19 mouse cellular contexts compared by ENCODE assay signal in the genomic region with DNA sequence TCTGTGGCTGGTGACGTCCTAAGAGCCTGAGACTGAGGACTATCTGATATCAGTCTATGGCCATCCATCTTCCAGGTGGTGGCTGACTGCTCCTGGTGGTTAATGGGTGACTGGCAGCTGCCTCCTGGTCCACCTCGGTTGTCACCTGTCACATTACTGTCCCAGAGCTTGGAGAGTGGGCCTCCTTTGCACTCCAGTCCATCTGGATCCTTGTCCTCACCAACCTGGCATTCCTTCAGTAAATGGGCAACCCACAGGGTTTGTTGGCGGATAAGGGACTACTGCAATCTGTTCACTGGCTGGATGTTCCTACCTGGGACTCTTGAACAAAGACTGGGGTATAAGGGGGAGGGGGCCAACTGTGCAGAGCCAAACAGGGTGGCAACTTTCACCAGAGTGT.
DNase-seq lines count a peak whose midpoint lies in the region; ATAC-seq and TF ChIP-seq lines count a peak whose summit lies in the region.
"Had no signal": no experiment of that assay in that cellular context is flagged by ENCODE, and none has a peak within 500 bp of the region (broad histone marks: within the 10 kb centered on the region; RNA-seq: fewer than 3 reads in every experiment).

No protein-coding gene starts in this region.

- TF ChIP-seq EP300 in liver, postnatal 0 days (IDR thresholded peaks at IDR 0.05; ENCODE audit: low read depth), result no peak
- no peak for TF ChIP-seq EP300 in heart, adult 2 months (IDR thresholded peaks at IDR 0.05; ENCODE audit: insufficient read depth, low read depth, low read length)

- H3K27me3 ChIP-seq in liver, postnatal 0 days (ENCODE audit: insufficient read depth, low read length), result no peaks in the 10 kb centered on the region
- H3K27me3 ChIP-seq in heart, adult 2 months (ENCODE audit: control insufficient read depth, insufficient read depth, low read length), result no peaks in the 10 kb centered on the region
- no peaks in the 10 kb centered on the region for H3K27me3 ChIP-seq in midbrain, embryonic 16.5 days (ENCODE audit: control insufficient read depth, insufficient read depth, low read depth, low read length)
- H3K27me3 ChIP-seq: forebrain, embryonic 13.5 days; heart, embryonic 15.5 days; hindbrain, embryonic 15.5 days had no signal

- H3K4me1 ChIP-seq in liver, postnatal 0 days (ENCODE audit: insufficient read depth), result no peaks in the 10 kb centered on the region
- peaks cover 15% of the 10 kb centered on the region; the same call in 1 of the 2 replicates for H3K4me1 ChIP-seq in heart, adult 2 months (ENCODE audit: control insufficient read depth, insufficient read depth, low read length)
- no peaks in the 10 kb centered on the region for H3K4me1 ChIP-seq in midbrain, embryonic 16.5 days (ENCODE audit: control insufficient read depth, insufficient read depth, low read length)

- H3K4me2 ChIP-seq in liver, postnatal 0 days (ENCODE audit: low read depth, low read length), result no peak overlapping the region
- no peak overlapping the region for H3K4me2 ChIP-seq in midbrain, embryonic 16.5 days (ENCODE audit: low read length)
- H3K4me2 ChIP-seq: forebrain, embryonic 13.5 days; heart, embryonic 11.5 days; heart, embryonic 15.5 days; hindbrain, embryonic 15.5 days had no signal

- 86% methylated on average over 3 of the region's 3 CpGs for WGBS in liver, postnatal 0 days (ENCODE audit: insufficient replicate concordance)
- WGBS in heart, adult 2 months, result 98% methylated on average over 3 of the region's 3 CpGs
- WGBS in midbrain, embryonic 16.5 days, result 94% methylated on average over 3 of the region's 3 CpGs

- TF ChIP-seq POLR2A in heart, adult 2 months (IDR thresholded peaks at IDR 0.05; ENCODE audit: insufficient read depth, low read depth, low read length), result no peak

- intact Hi-C loops in gastrocnemius, adult 2 months (cut with DNase I), result loop anchor here (5.0 kb wide), 1 partner anchor 67 kb away; no protein-coding TSS in a partner anchor
- intact Hi-C loops in heart, adult 2 months (cut with DNase I), result no loop called here

- DNase-seq in gastrocnemius, adult 2 months, result peak; percentile 6
- DNase-seq in gastrocnemius, postnatal 4 days (ENCODE audit: low spot score in 2 of 2), result no peak
- peak; percentile 87 for DNase-seq in cerebellum, adult 11 months
- peak; percentile 89 for DNase-seq in cerebellum, adult 8-10 months
- DNase-seq in cerebellum, postnatal 14 days, result peak; percentile 83 to 91
- DNase-seq in liver, postnatal 0 days, result no peak
- no peak for DNase-seq in heart, adult 2 months
- DNase-seq: adrenal gland, postnatal 10 days; forebrain, postnatal 0 days; gastrocnemius, postnatal 36 days; heart, adult 18-20 months; heart, postnatal 14 days; kidney, adult 11 months; kidney, adult 9 months had no signal

- H3K79me2 ChIP-seq in heart, adult 2 months (replicated peaks; ENCODE audit: control insufficient read depth, insufficient read depth, low read length), result no peaks in the 10 kb centered on the region

- no peak overlapping the region for H3K9ac ChIP-seq in liver, postnatal 0 days (replicated peaks)
- no peak overlapping the region for H3K9ac ChIP-seq in heart, adult 2 months (ENCODE audit: low read depth, low read length)
- no peak overlapping the region for H3K9ac ChIP-seq in midbrain, embryonic 16.5 days (ENCODE audit: low read depth, low read length)
- H3K9ac ChIP-seq: forebrain, embryonic 13.5 days; forebrain, postnatal 0 days; heart, embryonic 15.5 days; hindbrain, embryonic 15.5 days had no signal

- no peak for TF ChIP-seq CTCF in gastrocnemius, adult 2 months (IDR thresholded peaks at IDR 0.05)
- no peak for TF ChIP-seq CTCF in liver, postnatal 0 days (IDR thresholded peaks at IDR 0.05; ENCODE audit: low read depth)
- TF ChIP-seq CTCF in heart, adult 2 months (IDR thresholded peaks at IDR 0.05), result no peak

- ATAC-seq in liver, postnatal 0 days, result no peak
- ATAC-seq in midbrain, embryonic 16.5 days, result no peak
- ATAC-seq: forebrain, embryonic 13.5 days; forebrain, postnatal 0 days had no signal

- H3K4me3 ChIP-seq in gastrocnemius, adult 2 months, result no peak overlapping the region
- no peak overlapping the region for H3K4me3 ChIP-seq in liver, postnatal 0 days (ENCODE audit: low read depth, low read length)
- no peak overlapping the region for H3K4me3 ChIP-seq in heart, adult 2 months
- no peak overlapping the region for H3K4me3 ChIP-seq in midbrain, embryonic 16.5 days (ENCODE audit: low read depth, low read length)
- H3K4me3 ChIP-seq: forebrain, embryonic 13.5 days; heart, embryonic 15.5 days; hindbrain, embryonic 15.5 days had no signal

- no peaks in the 10 kb centered on the region for H3K9me3 ChIP-seq in liver, postnatal 0 days (ENCODE audit: low read length)
- no peaks in the 10 kb centered on the region for H3K9me3 ChIP-seq in midbrain, embryonic 16.5 days (replicated peaks; ENCODE audit: control insufficient read depth, low read length, poor library complexity, severe bottlenecking)
- H3K9me3 ChIP-seq: forebrain, embryonic 13.5 days; heart, embryonic 15.5 days; hindbrain, embryonic 15.5 days had no signal

- H3K27ac ChIP-seq in gastrocnemius, adult 2 months, result no peak overlapping the region
- H3K27ac ChIP-seq in liver, postnatal 0 days (ENCODE audit: low read depth), result no peak overlapping the region
- no peak overlapping the region for H3K27ac ChIP-seq in heart, adult 2 months
- no peak overlapping the region for H3K27ac ChIP-seq in midbrain, embryonic 16.5 days (ENCODE audit: low read length)
- H3K27ac ChIP-seq: forebrain, embryonic 13.5 days; heart, embryonic 15.5 days; hindbrain, embryonic 15.5 days had no signal

- no peaks in the 10 kb centered on the region; the same call in 1 of the 2 replicates for H3K36me3 ChIP-seq in liver, postnatal 0 days (replicated peaks; ENCODE audit: insufficient read depth, low read length)
- peaks cover 11% of the 10 kb centered on the region; the same call in 1 of the 2 replicates for H3K36me3 ChIP-seq in heart, adult 2 months (ENCODE audit: control insufficient read depth, insufficient read depth, low read length)
- no peaks in the 10 kb centered on the region for H3K36me3 ChIP-seq in midbrain, embryonic 16.5 days (ENCODE audit: control insufficient read depth, insufficient read depth, low read length)
- H3K36me3 ChIP-seq: hindbrain, embryonic 15.5 days had no signal

Comparison
In these comparisons a context has a peak if more than half of its experiments do, and no peak if none do; other contexts are left out.
1. DNase-seq: peak in gastrocnemius, adult 2 months (single experiment), cerebellum, adult 11 months (single experiment), cerebellum, adult 8-10 months (single experiment) and cerebellum, postnatal 14 days (2 of 2); none in gastrocnemius, postnatal 4 days (0 of 2), liver, postnatal 0 days (single experiment) and heart, adult 2 months (0 of 2).